Mouse (Mus musculus) heart, embryonic 15.5 days (tissue): ENCODE measurements around the gene Nup188. TPM values are rescaled to one million over a fixed set of nuclear protein-coding genes. Genes with fewer than 3 reads are reported as not detected.

Experiments
- ATAC-seq: fragments of 200-750 bp; cut with Nextera tagmentation; replicated peaks from 2 replicates; pipeline ENCODE4 v1.8.0; 2017; ENCODE audit warnings: low read depth, moderate TSS enrichment; ENCODE audit not compliant: insufficient number of reproducible peaks, insufficient read depth, low FRiP score
- H3K27ac ChIP-seq: fragments of 300-500 bp; sonication (generic); 2 replicates; pipeline ENCODE4 v1.5.1; 2015; ENCODE audit warnings: mild to moderate bottlenecking, inconsistent platforms
- H3K27me3 ChIP-seq: fragments of 300-500 bp; sonication (generic); 2 replicates; pipeline ENCODE4 v1.6.1; 2015; ENCODE audit warnings: inconsistent platforms
- H3K36me3 ChIP-seq: fragments of 300-500 bp; sonication (generic); 2 replicates; pipeline ENCODE4 v1.6.1; 2015; ENCODE audit warnings: mild to moderate bottlenecking, inconsistent platforms
- H3K4me1 ChIP-seq: fragments of 300-500 bp; sonication (generic); replicated peaks from 2 replicates; pipeline ENCODE4 v1.6.1; 2015; ENCODE audit warnings: inconsistent platforms
- H3K4me2 ChIP-seq: fragments of 300-500 bp; sonication (generic); 2 replicates; pipeline ENCODE4 v1.6.1; 2015; ENCODE audit warnings: inconsistent platforms, mild to moderate bottlenecking, moderate library complexity
- H3K4me3 ChIP-seq: fragments of 300-500 bp; sonication (generic); 2 replicates; pipeline ENCODE4 v1.5.1; 2015; ENCODE audit warnings: mild to moderate bottlenecking, inconsistent platforms
- H3K9ac ChIP-seq: fragments of 300-500 bp; sonication (generic); 2 replicates; pipeline ENCODE4 v1.6.1; 2015; ENCODE audit warnings: mild to moderate bottlenecking, inconsistent platforms
- H3K9me3 ChIP-seq: fragments of 300-500 bp; sonication (generic); replicated peaks from 2 replicates; pipeline ENCODE4 v1.6.1; 2016; ENCODE audit warnings: inconsistent platforms
- WGBS: fragments of 180-500 bp; shearing (Covaris S2); methylation state at CpG from one replicate; pipeline ENCODE4 v1.1.7; 2015; ENCODE audit warnings: mixed read lengths; 5-methylcytosine and 5-hydroxymethylcytosine counted together
- polyA plus RNA-seq: library from polyadenylated mRNA; unstranded; fragments of >200 nt; fragmentation: Nextera tagmentation; extraction: Ambion mirVana; gene quantifications from 2 replicates; pipeline ENCODE4 v1.2.1, GENCODE M21; 2015

Nup188 gene
- polyA plus RNA-seq, result 15.8 and 23.4 TPM in 2 replicates

GRCm38 (mm10) chr2:30286192-30287026, at the start of gene Nup188, which contains the start of gene Dolk:
Nup188 (plus strand) TSS chr2:30286397.
Dolk (minus strand) TSS chr2:30286334.
- no peaks in the 10 kb centered on the region for H3K36me3 ChIP-seq
- peak within 1 kb of the TSS; percentile 91 for H3K4me3 ChIP-seq
- H3K9ac ChIP-seq, result peak within 1 kb of the TSS; percentile 89
- peak within 1 kb of the TSS; percentile 85 for H3K4me2 ChIP-seq
- WGBS, result under 1% methylated on average over 68 of the region's 68 CpGs
- peak within 1 kb of the TSS; percentile 76 for H3K27ac ChIP-seq
- H3K4me1 ChIP-seq, result peaks cover 19% of the 10 kb centered on the region
- H3K27me3 ChIP-seq, result no peaks in the 10 kb centered on the region
- H3K9me3 ChIP-seq, result no peaks in the 10 kb centered on the region
- ATAC-seq, result peak; percentile 96

DNA sequence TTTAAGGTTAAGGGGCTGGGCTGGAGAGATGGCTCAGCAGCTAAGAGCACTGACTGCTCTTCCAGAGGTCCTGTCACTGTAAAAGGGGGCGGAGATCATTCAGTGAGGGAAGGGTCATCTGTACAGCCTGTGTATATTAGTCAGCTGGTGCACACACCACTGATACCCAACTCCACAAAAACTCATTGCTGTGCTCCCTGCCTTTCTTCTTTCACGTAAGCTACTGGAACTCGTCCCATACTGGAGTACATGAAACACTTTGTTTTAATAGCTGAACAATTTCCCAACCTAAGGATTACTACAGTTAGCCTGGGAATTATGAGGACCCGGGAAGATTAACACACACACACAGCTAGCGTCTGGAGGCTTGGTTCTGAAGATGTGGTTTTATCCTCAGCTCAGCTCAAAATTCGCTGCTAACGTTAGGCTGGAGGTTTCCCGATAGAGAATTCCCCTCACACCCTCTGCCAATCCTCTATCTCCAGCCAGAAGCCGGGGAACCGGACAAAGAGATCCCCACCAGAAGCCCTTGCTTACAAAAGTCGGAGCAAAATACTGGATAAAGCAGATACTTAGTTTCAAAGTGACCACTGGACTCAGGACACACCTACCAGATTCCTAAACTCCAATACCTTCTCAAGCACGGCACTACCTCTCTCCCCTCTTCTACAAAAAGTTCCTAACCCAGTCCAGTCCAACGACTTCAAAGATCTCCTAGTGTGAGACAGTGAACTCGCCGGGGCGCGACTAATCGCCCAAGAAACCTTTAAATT, 49.6 kb upstream of the Nup188 start:
- H3K27ac ChIP-seq, result peak overlapping the region; percentile 96
- H3K4me3 ChIP-seq, result peak overlapping the region; percentile 89
- peaks cover 11% of the 10 kb centered on the region; the same call in 1 of the 2 replicates for H3K36me3 ChIP-seq
- peak overlapping the region; percentile 83 for H3K4me2 ChIP-seq
- peaks cover 40% of the 10 kb centered on the region for H3K4me1 ChIP-seq
- no peaks in the 10 kb centered on the region for H3K9me3 ChIP-seq
- no peak for ATAC-seq
- WGBS, result 1% methylated on average over 18 of the region's 18 CpGs
- no peaks in the 10 kb centered on the region for H3K27me3 ChIP-seq
- H3K9ac ChIP-seq, result peak overlapping the region; percentile 77

DNA sequence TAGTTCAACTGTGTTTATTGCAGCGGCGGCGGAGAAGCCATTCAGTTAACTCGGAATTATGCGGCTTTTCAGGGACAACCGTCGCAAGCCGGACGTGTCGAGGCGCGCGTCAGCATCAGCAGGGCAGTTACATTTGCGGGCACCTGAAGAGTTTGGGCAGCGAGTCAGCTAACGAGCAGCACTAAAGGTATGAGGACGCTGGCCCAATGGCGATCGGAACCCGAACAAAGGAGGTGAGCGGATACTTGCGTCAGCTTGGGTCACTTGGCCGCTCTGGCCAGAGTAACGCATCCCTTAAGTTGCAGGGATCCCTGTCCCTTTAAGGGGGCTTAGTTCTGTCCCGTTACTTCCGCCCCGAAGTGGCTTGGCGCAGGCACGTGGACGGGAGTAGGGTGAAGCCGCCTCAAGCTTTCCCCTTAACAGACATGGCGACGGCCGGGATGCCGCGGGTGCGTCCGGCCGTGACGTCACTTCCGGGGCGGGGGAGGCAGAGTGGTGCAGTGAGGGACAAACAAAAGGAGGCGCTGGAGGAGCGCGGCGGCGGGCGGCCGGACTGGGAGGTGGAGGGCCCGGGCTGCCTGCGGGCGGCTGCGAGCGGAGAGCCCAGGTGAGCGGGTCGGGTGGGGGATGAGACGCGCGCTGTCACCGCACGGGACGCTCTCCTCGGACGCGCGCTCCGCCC, 48.9 kb upstream of the Nup188 start, which contains the start of gene Lrrc8a:
Gene Lrrc8a (plus strand): TSS at position 517 of the 682 bp plus-strand sequence.
- peak; percentile 93 for ATAC-seq
- Histone ChIP-seq H3K4me1 (peaks cover 47% of the 10 kb centered on the region), H3K4me3 (peak within 1 kb of the TSS; percentile 89), H3K27me3 (no peaks in the 10 kb centered on the region), H3K9me3 (no peaks in the 10 kb centered on the region), H3K27ac (peak within 1 kb of the TSS; percentile 96), H3K36me3 (peaks cover 11% of the 10 kb centered on the region; the same call in 1 of the 2 replicates), H3K9ac (peak within 1 kb of the TSS; percentile 92), H3K4me2 (peak within 1 kb of the TSS; percentile 83)
- WGBS, result under 1% methylated on average over 56 of the region's 67 CpGs

DNA sequence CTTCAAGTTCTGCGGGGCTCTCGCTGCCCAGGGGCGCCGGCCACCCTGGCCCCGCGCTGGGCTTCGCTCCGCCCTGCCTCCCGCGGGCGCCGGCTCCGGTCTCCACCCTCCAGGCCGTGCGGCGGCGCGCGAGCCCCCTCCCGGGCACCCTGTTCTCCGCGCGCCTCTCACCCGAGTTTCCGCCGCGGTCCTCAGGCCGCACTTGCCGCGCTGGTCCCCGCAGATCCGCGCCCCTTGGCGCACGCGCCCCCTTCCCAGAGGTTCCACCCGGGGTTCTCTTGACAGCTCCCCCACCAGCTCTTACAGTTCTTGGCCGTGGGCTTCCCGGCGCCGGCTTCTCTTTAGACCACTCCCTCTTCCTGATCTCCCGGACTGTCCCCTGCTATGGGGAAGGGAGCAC, 48.3 kb upstream of the Nup188 start:
- Histone ChIP-seq H3K4me1 (peaks cover 52% of the 10 kb centered on the region), H3K4me3 (peak overlapping the region; percentile 89), H3K27me3 (no peaks in the 10 kb centered on the region), H3K27ac (peak overlapping the region; percentile 96), H3K4me2 (peak overlapping the region; percentile 83), H3K9me3 (no peaks in the 10 kb centered on the region), H3K9ac (peak overlapping the region; percentile 92), H3K36me3 (peaks cover 11% of the 10 kb centered on the region; the same call in 1 of the 2 replicates)
- under 1% methylated on average over 42 of the region's 42 CpGs for WGBS
- ATAC-seq, result peak; percentile 78

DNA sequence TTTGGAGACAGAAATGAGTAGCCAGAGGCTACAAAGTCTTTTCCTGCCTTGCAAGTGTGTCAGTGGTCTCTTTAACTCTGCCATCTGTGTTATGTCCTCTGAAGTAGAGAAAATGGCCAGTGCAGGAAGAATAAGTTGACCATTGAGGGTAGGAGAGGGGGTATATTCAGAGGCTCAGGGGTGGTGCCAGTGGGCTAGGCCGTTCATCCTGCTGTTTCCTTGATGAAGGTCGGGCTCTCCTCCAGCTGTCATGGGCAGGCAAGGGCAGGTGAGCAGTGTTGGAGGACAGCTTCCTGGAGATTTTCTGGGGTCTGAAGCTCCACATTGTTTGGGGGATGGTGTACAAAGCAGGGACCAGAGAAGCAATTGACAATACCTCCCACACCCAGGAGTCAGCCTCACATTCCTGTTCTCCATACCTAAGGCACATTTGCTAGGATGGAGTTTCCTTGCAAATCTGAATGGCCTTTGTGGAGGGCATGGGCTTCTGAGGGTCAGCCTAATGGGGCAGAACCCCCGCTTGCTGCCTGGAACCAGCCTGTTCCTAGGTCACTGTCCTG, 47.2 kb upstream of the Nup188 start:
- 57% methylated on average over 3 of the region's 3 CpGs for WGBS
- peaks cover 20% of the 10 kb centered on the region; the same call in 1 of the 2 replicates for H3K36me3 ChIP-seq
- H3K4me3 ChIP-seq, result peak overlapping the region; percentile 89
- no peak for ATAC-seq
- no peaks in the 10 kb centered on the region for H3K27me3 ChIP-seq
- peak overlapping the region; percentile 92 for H3K9ac ChIP-seq
- no peaks in the 10 kb centered on the region for H3K9me3 ChIP-seq
- H3K4me1 ChIP-seq, result peaks cover 60% of the 10 kb centered on the region
- peak overlapping the region; percentile 83 for H3K4me2 ChIP-seq
- peak overlapping the region; percentile 96 for H3K27ac ChIP-seq

- Histone ChIP-seq H3K27ac (peak overlapping the region; percentile 96), H3K4me2 (peak overlapping the region; percentile 83), H3K4me3 (peak overlapping the region; percentile 89), H3K27me3 (no peaks in the 10 kb centered on the region), H3K9ac (peak overlapping the region; percentile 20; the same call in 1 of the 2 replicates), H3K4me1 (peaks cover 63% of the 10 kb centered on the region), H3K9me3 (no peaks in the 10 kb centered on the region), H3K36me3 (peaks cover 28% of the 10 kb centered on the region)
- peak; percentile 30 for ATAC-seq
- 19% methylated on average over 4 of the region's 4 CpGs for WGBS
These were observed 46.4 kb upstream of the Nup188 start for GRCm38 (mm10) chr2:30239777-30240176.

DNA sequence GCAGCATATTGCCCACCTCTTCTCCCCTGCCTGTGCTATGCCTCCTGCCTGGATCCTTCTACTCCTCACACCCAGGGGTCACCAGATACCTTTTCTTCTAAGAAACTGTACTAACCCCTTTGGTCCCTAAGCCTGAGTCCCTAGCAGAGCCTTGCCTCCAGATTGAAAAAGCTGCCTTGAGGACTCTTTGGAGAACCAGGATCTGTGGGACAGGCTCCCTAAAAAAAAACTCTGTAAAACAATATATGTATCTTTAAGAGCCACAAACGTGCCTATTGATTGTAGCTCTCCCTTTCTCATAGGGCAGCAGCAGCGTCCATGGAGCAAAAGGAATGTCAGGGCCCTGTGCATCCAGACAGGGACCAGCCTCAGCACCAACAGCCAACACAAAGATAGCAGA, 45.9 kb upstream of the Nup188 start, which contains the start of gene Gm28035:
Gene Gm28035 (plus strand): TSS at position 301 of the 400 bp plus-strand sequence.
- Histone ChIP-seq H3K27me3 (no peaks in the 10 kb centered on the region), H3K36me3 (peaks cover 30% of the 10 kb centered on the region), H3K9me3 (no peaks in the 10 kb centered on the region), H3K27ac (peak within 1 kb of the TSS; percentile 96), H3K9ac (peak within 1 kb of the TSS; percentile 20), H3K4me1 (peaks cover 67% of the 10 kb centered on the region), H3K4me3 (peak within 1 kb of the TSS; percentile 89), H3K4me2 (peak within 1 kb of the TSS; percentile 83)
- 43% methylated on average over 2 of the region's 2 CpGs for WGBS
- no peak for ATAC-seq

- Histone ChIP-seq H3K4me1 (peaks cover 68% of the 10 kb centered on the region), H3K36me3 (peaks cover 30% of the 10 kb centered on the region), H3K9ac (no peak overlapping the region), H3K4me2 (no peak overlapping the region), H3K27me3 (no peaks in the 10 kb centered on the region), H3K27ac (peak overlapping the region; percentile 74), H3K9me3 (no peaks in the 10 kb centered on the region), H3K4me3 (no peak overlapping the region)
- ATAC-seq, result peak; percentile 31; the same call in 1 of the 2 replicates
- 49% methylated on average over 4 of the region's 4 CpGs for whole genome bisulfite sequencing
These were observed 43.7 kb upstream of the Nup188 start for GRCm38 (mm10) chr2:30242509-30242908.

DNA sequence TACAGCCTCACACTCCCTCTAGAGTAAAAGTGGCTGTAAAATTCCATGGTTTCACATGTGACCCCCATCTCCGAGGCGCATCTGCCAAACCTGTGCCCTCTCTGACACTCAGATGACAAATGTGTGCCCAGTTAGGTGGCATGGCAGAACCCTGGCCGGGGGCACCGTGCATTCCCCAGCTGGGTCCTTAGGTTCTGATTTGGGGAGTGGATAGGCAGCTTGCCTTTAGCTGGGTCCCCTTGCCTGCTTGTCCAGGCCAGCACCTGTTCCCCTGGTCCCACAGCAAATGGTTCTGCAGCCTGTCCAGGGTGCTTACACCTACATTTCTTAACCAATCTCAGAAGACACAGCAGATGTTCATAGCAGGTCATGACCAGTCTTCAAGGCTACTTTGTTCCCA, 42.8 kb upstream of the Nup188 start:
- Histone ChIP-seq H3K27ac (peak overlapping the region; percentile 74; the same call in 1 of the 2 replicates), H3K4me1 (peaks cover 69% of the 10 kb centered on the region), H3K9me3 (no peaks in the 10 kb centered on the region), H3K9ac (no peak overlapping the region), H3K4me2 (no peak overlapping the region), H3K36me3 (peaks cover 35% of the 10 kb centered on the region), H3K27me3 (no peaks in the 10 kb centered on the region), H3K4me3 (no peak overlapping the region)
- ATAC-seq, result no peak
- WGBS, result 91% methylated on average over 4 of the region's 4 CpGs

DNA sequence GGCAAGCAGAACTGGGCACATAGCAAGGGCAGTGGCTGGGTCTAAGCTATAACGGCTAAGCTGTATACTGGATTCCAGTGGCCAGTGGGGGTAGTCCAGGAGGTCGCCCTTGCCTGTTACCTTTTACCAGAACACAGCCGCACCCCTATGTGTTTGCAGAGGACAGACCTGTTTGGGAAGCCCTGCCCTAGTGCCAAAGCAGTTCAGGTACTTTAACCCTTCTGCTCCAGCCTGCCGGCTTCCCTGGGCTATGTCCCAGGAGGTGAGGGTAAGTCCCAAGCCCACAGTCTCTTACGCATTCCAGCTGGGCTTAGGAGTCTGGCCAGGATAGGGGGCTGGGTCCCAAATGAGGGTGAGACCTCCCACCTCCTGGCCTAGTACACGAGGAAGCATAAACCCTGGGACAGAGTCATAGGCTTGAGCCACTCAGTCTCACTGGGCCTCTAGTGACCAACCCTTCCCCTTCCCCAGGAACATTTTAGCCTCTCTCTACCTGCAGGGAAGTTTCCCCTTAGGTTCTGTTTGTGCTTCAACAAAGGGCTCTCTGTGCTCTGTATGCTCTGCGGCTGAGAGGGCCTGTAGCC, 41.5 kb upstream of the Nup188 start:
- Histone ChIP-seq H3K4me3 (no peak overlapping the region), H3K4me2 (no peak overlapping the region), H3K27me3 (no peaks in the 10 kb centered on the region), H3K4me1 (peaks cover 56% of the 10 kb centered on the region), H3K36me3 (peaks cover 48% of the 10 kb centered on the region), H3K9me3 (no peaks in the 10 kb centered on the region), H3K9ac (no peak overlapping the region), H3K27ac (no peak overlapping the region)
- 75% methylated on average over 7 of the region's 7 CpGs for WGBS
- no peak for ATAC-seq
